Mouse (Mus musculus) neural tube, embryonic 11.5 days (tissue): ENCODE data around the gene Nuak2. TPM values are rescaled to one million over a fixed set of nuclear protein-coding genes. Genes with fewer than 3 reads are reported as not detected.

Experiments
- ATAC-seq: fragments of 200-750 bp; cut with Nextera tagmentation; 2 replicates; pipeline ENCODE4 v1.8.0; 2017; ENCODE audit warnings: moderate number of reproducible peaks, mild to moderate bottlenecking, moderate TSS enrichment, moderate library complexity; ENCODE audit not compliant: insufficient read depth, low FRiP score, low TSS enrichment
- DNase-seq: peaks from one replicate; pipeline ENCODE4 v3.0.0-alpha.2; 2015; ENCODE audit warnings: low spot score
- H3K27ac ChIP-seq: fragments of 300-500 bp; sonication (generic); 2 replicates; pipeline ENCODE4 v1.5.1; 2014; ENCODE audit warnings: low read depth, mild to moderate bottlenecking, low read length
- H3K27me3 ChIP-seq: fragments of 300-500 bp; sonication (generic); 2 replicates; pipeline ENCODE4 v1.6.1; 2014; ENCODE audit warnings: mild to moderate bottlenecking, low read length, mixed read lengths; ENCODE audit not compliant: control insufficient read depth, insufficient read depth
- H3K36me3 ChIP-seq: fragments of 300-500 bp; sonication (generic); 2 replicates; pipeline ENCODE4 v1.6.1; 2014; ENCODE audit warnings: mild to moderate bottlenecking, low read length, moderate library complexity, mixed read lengths; ENCODE audit not compliant: control insufficient read depth, insufficient read depth
- H3K4me1 ChIP-seq: fragments of 300-500 bp; sonication (generic); 2 replicates; pipeline ENCODE4 v1.6.1; 2014; ENCODE audit warnings: low read length, mixed read lengths; ENCODE audit not compliant: control insufficient read depth, insufficient read depth
- H3K4me2 ChIP-seq: fragments of 300-500 bp; sonication (generic); 2 replicates; pipeline ENCODE4 v1.6.1; 2014; ENCODE audit warnings: low read depth, mild to moderate bottlenecking, moderate library complexity
- H3K4me3 ChIP-seq: fragments of 300-500 bp; sonication (generic); 2 replicates; pipeline ENCODE4 v1.5.1; 2014; ENCODE audit warnings: low read depth, low read length
- H3K9ac ChIP-seq: fragments of 300-500 bp; sonication (generic); 2 replicates; pipeline ENCODE4 v1.6.1; 2014; ENCODE audit warnings: mild to moderate bottlenecking, low read length
- H3K9me3 ChIP-seq: fragments of 300-500 bp; sonication (generic); 2 replicates; pipeline ENCODE4 v1.6.1; 2016; ENCODE audit warnings: low read length; ENCODE audit not compliant: control insufficient read depth
- WGBS: fragments of 180-500 bp; shearing (Covaris S2); extraction: QIAGEN DNeasy Blood & Tissue Kit; methylation state at CpG from one replicate; pipeline ENCODE4 v1.1.7; 2014; 5-methylcytosine and 5-hydroxymethylcytosine counted together
- polyA plus RNA-seq: library from polyadenylated mRNA; unstranded; fragments of >200 nt; fragmentation: Nextera tagmentation; extraction: Ambion mirVana; gene quantifications from 2 replicates; pipeline ENCODE4 v1.2.1, GENCODE M21; 2014

Nuak2 gene
- polyA plus RNA-seq, 1 experiment from 2014 or later = 24.4 TPM

DNA sequence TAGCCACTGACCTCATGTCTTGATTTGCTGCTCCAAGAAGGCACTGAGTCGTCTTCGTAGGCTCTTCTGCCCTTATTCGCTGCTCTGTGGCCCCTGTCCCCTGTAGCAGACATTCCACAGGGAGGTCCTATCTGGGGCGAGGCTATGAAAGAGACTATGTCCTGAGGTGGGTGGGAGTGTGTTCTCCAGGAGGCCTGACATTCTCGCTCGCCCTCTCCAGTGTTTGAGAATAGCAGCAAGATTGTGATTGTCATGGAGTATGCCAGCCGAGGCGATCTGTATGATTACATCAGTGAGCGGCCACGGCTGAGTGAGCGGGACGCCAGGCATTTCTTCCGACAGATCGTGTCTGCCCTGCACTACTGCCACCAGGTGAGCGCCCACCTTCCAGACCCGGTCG lies 11.6 kb downstream of the Nuak2 start:
- no peaks in the 10 kb centered on the region for H3K9me3 ChIP-seq
- no peak overlapping the region for H3K4me3 ChIP-seq
- H3K9ac ChIP-seq = no peak overlapping the region
- no peak for ATAC-seq
- H3K4me2 ChIP-seq = no peak overlapping the region
- no peak for DNase-seq
- H3K4me1 ChIP-seq = peaks cover 26% of the 10 kb centered on the region
- 92% methylated on average over 17 of the region's 17 CpGs for WGBS
- H3K27me3 ChIP-seq = no peaks in the 10 kb centered on the region
- H3K36me3 ChIP-seq = peaks cover 9% of the 10 kb centered on the region
- H3K27ac ChIP-seq = no peak overlapping the region

GRCm38 (mm10) chr1:132328565-132328964 lies 12.6 kb downstream of the Nuak2 start:
- DNase-seq (no peak), ATAC-seq (no peak)
- Histone ChIP-seq H3K27ac (no peak overlapping the region), H3K9ac (no peak overlapping the region), H3K4me3 (no peak overlapping the region), H3K4me2 (no peak overlapping the region), H3K36me3 (peaks cover 9% of the 10 kb centered on the region), H3K4me1 (peaks cover 31% of the 10 kb centered on the region), H3K9me3 (no peaks in the 10 kb centered on the region), H3K27me3 (no peaks in the 10 kb centered on the region)
- 82% methylated on average over 3 of the region's 3 CpGs for WGBS

DNA sequence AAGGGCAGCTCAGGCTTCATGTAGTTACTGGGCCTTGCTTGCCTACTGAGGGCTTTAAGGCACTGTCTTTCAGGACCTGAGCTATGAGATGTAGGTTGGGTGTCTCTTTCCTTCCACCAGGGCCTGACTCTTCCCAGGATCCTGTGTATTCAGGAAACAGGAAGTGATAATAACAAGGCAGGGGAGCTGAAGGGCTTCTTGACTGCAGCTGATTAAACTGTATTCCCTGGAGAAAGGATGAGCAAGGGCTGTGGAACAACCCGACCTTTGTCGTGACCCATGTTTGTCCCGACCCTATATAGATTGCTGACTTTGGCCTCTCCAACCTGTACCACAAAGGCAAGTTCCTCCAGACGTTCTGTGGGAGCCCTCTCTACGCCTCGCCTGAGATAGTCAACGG lies 13.7 kb downstream of the Nuak2 start:
- Histone ChIP-seq H3K27me3 (no peaks in the 10 kb centered on the region), H3K4me1 (peaks cover 36% of the 10 kb centered on the region), H3K9me3 (no peaks in the 10 kb centered on the region), H3K4me3 (no peak overlapping the region), H3K27ac (no peak overlapping the region), H3K9ac (no peak overlapping the region), H3K4me2 (no peak overlapping the region), H3K36me3 (peaks cover 9% of the 10 kb centered on the region)
- no peak for ATAC-seq
- DNase-seq = no peak
- WGBS = 77% methylated on average over 7 of the region's 7 CpGs

GRCm38 (mm10) chr1:132330397-132330796 lies 14.5 kb downstream of the Nuak2 start:
- peaks cover 9% of the 10 kb centered on the region for H3K36me3 ChIP-seq
- DNase-seq (no peak), ATAC-seq (no peak)
- H3K9me3 ChIP-seq = no peaks in the 10 kb centered on the region
- H3K4me1 ChIP-seq = peaks cover 43% of the 10 kb centered on the region
- no peak overlapping the region for H3K4me3 ChIP-seq
- 83% methylated on average over 15 of the region's 15 CpGs for WGBS
- no peak overlapping the region for H3K9ac ChIP-seq
- no peak overlapping the region for H3K4me2 ChIP-seq
- H3K27me3 ChIP-seq = no peaks in the 10 kb centered on the region
- no peak overlapping the region for H3K27ac ChIP-seq

GRCm38 (mm10) chr1:132331283-132331682 lies 15.4 kb downstream of the Nuak2 start:
- Histone ChIP-seq H3K9ac (no peak overlapping the region), H3K4me3 (no peak overlapping the region), H3K4me1 (peaks cover 45% of the 10 kb centered on the region), H3K27me3 (no peaks in the 10 kb centered on the region), H3K4me2 (no peak overlapping the region), H3K27ac (no peak overlapping the region), H3K9me3 (no peaks in the 10 kb centered on the region), H3K36me3 (peaks cover 9% of the 10 kb centered on the region)
- WGBS = 85% methylated on average over 17 of the region's 17 CpGs
- no peak for ATAC-seq
- DNase-seq = no peak

DNA sequence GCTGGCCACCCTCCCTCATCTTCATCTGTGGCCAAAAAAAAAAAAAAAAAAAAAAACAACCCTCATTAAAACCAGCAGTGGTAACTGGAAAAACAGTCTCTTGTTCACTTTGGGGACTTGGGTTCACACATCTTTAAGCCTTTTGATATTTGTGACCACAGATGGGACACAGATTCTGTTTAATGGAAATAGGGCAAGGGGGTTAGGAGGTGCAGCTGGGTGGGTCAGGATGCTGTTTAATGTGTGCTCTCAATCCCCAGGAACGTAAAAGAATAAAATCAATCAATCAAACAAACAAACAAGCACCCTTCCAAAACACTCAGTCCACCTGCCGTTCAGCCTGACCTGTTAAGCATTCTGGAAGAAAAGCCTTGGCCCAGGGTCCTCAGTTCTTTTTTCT lies 17.3 kb downstream of the Nuak2 start:
- H3K36me3 ChIP-seq = peaks cover 6% of the 10 kb centered on the region
- H3K27me3 ChIP-seq = no peaks in the 10 kb centered on the region
- no peaks in the 10 kb centered on the region for H3K9me3 ChIP-seq
- H3K4me1 ChIP-seq = peaks cover 44% of the 10 kb centered on the region
- DNase-seq = no peak
- H3K4me3 ChIP-seq = no peak overlapping the region
- no peak overlapping the region; the same call in 1 of the 2 replicates for H3K9ac ChIP-seq
- H3K4me2 ChIP-seq = no peak overlapping the region
- 0 out of 2 replicates have a peak, but pooled peaks have one; percentile 4 for ATAC-seq
- peak overlapping the region; percentile 87 for H3K27ac ChIP-seq
- 0% methylated on average over 2 of the region's 2 CpGs for WGBS

DNA sequence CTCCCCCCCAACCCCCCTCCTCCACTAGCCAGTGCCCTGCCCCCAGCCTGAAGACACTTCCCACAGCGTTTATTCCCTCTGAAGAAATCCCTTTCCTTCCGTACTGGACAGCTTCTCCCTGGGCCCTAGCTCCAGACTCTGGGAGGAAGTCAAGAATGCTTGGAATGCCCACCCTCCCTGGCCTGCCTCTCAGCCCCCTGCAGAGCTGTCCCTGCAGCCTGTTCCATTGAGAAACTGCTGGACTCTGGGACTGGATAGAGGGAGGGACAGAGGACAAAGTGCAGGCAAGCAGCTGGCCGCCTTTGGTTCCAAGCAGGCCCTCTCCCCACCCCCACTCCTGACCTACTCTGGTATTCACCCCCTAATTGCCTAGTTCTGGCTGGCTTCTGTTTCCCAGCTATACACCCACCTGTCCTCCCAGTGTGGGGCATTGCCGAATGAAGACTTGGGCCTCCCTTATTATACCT lies 17.8 kb downstream of the Nuak2 start:
- Histone ChIP-seq H3K4me3 (no peak overlapping the region), H3K9ac (peak overlapping the region; percentile 35; the same call in 1 of the 2 replicates), H3K4me1 (peaks cover 44% of the 10 kb centered on the region), H3K27ac (peak overlapping the region; percentile 87), H3K9me3 (no peaks in the 10 kb centered on the region), H3K4me2 (no peak overlapping the region; the same call in 1 of the 2 replicates), H3K36me3 (peaks cover 6% of the 10 kb centered on the region), H3K27me3 (no peaks in the 10 kb centered on the region)
- DNase-seq = peak; percentile 79
- peak; percentile 83 for ATAC-seq
- 0% methylated on average over 4 of the region's 4 CpGs for WGBS

GRCm38 (mm10) chr1:132334178-132334801 lies 18.4 kb downstream of the Nuak2 start:
- no peak for DNase-seq
- Histone ChIP-seq H3K27me3 (no peaks in the 10 kb centered on the region), H3K9me3 (no peaks in the 10 kb centered on the region), H3K27ac (peak overlapping the region; percentile 87), H3K4me1 (peaks cover 44% of the 10 kb centered on the region), H3K36me3 (peaks cover 6% of the 10 kb centered on the region), H3K4me2 (0 out of 2 replicates have a peak overlapping the region, but pooled peaks have one; percentile 4), H3K4me3 (no peak overlapping the region), H3K9ac (peak overlapping the region; percentile 35; the same call in 1 of the 2 replicates)
- peak; percentile 36 for ATAC-seq
- 18% methylated on average over 6 of the region's 6 CpGs for WGBS

DNA sequence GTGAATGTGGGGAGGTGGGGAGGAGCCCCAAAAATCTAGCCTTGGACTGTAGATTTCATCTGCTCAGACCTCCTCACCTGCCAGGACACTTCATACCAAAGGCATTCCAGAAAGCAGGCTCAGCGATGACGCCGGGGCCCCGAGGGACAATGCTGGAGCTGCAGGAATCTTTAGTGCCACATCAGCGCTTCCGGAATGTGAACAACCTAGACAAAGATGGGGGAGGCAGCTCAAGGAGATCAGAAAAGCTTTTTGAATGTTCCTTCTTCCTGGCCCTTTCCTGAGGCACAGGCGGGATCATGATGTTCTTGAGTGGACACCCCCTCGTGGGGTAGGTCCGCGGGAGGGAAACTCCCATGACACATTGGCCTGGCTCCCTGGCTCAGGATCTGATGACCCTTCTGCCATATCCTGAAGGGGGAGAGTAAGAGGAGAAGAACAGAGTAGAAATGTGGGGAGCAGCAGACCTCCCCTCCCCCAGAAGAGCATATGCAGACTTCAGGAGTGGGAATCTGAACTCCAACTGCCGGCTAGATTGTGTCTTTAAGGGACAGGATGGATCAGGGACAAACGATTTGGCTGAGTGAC lies 19.5 kb downstream of the Nuak2 start:
- no peak overlapping the region for H3K4me2 ChIP-seq
- peaks cover 39% of the 10 kb centered on the region for H3K4me1 ChIP-seq
- H3K36me3 ChIP-seq = peaks cover 5% of the 10 kb centered on the region
- DNase-seq (peak; percentile 52), ATAC-seq (no peak)
- H3K9ac ChIP-seq = no peak overlapping the region
- H3K4me3 ChIP-seq = no peak overlapping the region
- WGBS = 43% methylated on average over 12 of the region's 12 CpGs
- H3K27ac ChIP-seq = peak overlapping the region; percentile 87; the same call in 1 of the 2 replicates
- H3K27me3 ChIP-seq = no peaks in the 10 kb centered on the region
- H3K9me3 ChIP-seq = no peaks in the 10 kb centered on the region
